Mouse (Mus musculus) E14TG2a.4 (cell line): Measurements from ENCODE around the gene Astl.

Experiments used
- H3K27me3 ChIP-seq: 2 replicates; pipeline ENCODE4 v1.6.1; 2014; ENCODE audit warnings: low read length, control low read depth; ENCODE audit not compliant: insufficient read depth
- H3K36me3 ChIP-seq: 2 replicates; pipeline ENCODE4 v1.6.1; 2014; ENCODE audit warnings: low read length, control low read depth; ENCODE audit not compliant: insufficient read depth
- H3K4me1 ChIP-seq: replicated peaks from 2 replicates; pipeline ENCODE4 v1.6.1; 2014; ENCODE audit warnings: low read depth, low read length, control low read depth
- H3K4me3 ChIP-seq: replicated peaks from 2 replicates; pipeline ENCODE4 v1.5.1; 2014; ENCODE audit warnings: mild to moderate bottlenecking, low read length
- H3K9me3 ChIP-seq: 2 replicates; pipeline ENCODE4 v1.6.1; 2014; ENCODE audit warnings: low read length, control low read depth
- CTCF ChIP-seq: conservative IDR thresholded peaks from 2 replicates; pipeline ENCODE4 v1.5.1; 2014; ENCODE audit warnings: low read length
- NANOG ChIP-seq: IDR thresholded peaks from 2 replicates; pipeline ENCODE4 v1.6.1; 2014; ENCODE audit warnings: borderline replicate concordance, low read length, mixed read lengths
- POU5F1 ChIP-seq: IDR thresholded peaks from 2 replicates; pipeline ENCODE4 v1.6.1; 2014; ENCODE audit warnings: low read length, borderline replicate concordance

Gene Astl

DNA sequence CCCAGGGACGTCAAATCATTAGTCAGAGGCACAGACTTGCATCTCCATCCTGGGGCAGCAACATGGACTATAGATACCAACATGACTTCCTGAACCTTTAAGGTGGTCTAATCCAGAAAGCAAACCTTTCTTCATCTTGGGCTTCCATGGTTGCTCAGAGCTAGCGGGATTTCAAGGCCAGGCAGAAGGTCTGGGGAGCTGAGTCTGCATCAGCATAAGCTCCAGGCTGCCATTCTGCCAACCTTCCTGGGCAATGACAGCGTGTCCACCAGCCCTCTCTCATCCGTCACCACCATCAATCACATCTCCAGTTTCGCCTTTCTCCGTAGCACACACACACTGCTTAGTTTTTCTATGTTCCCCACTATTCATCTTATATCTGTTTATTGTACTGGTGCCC lies 823 bp downstream of the Astl start:
- 0 out of 2 replicates have a peak, but pooled peaks cover 3% of the 10 kb centered on the region for H3K9me3 ChIP-seq
- H3K4me1 ChIP-seq, result peaks cover 28% of the 10 kb centered on the region
- no peaks in the 10 kb centered on the region for H3K36me3 ChIP-seq
- peaks cover 70% of the 10 kb centered on the region for H3K27me3 ChIP-seq
- no peak overlapping the region for H3K4me3 ChIP-seq
- no peak for TF ChIP-seq POU5F1
- TF ChIP-seq NANOG, result no peak
- no peak for TF ChIP-seq CTCF

DNA sequence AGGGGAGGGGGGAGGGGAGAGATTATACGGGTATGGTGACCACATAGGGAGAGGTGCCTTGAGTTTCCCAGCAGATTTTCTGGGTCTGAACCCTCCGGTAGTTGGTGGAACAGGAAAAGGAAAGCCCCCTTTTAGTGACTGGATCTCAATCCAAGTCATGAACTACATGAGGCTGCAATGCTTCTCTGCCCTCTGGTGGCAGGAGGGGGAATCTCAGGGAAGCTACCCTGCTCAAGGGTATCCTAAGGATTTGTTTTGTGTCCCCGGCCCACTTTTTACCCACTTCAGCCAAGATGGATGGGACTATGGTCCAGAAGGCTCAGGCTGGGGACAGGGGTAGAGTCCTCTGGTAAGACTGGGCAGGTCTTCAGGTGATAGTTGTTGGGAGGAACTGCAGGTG lies 2.7 kb downstream of the Astl start:
- peaks cover 16% of the 10 kb centered on the region for H3K4me1 ChIP-seq
- H3K4me3 ChIP-seq, result no peak overlapping the region
- 0 out of 2 replicates have a peak, but pooled peaks cover 3% of the 10 kb centered on the region for H3K9me3 ChIP-seq
- TF ChIP-seq CTCF (peak; percentile 98), NANOG (no peak), POU5F1 (no peak)
- peaks cover 66% of the 10 kb centered on the region for H3K27me3 ChIP-seq
- no peaks in the 10 kb centered on the region for H3K36me3 ChIP-seq

DNA sequence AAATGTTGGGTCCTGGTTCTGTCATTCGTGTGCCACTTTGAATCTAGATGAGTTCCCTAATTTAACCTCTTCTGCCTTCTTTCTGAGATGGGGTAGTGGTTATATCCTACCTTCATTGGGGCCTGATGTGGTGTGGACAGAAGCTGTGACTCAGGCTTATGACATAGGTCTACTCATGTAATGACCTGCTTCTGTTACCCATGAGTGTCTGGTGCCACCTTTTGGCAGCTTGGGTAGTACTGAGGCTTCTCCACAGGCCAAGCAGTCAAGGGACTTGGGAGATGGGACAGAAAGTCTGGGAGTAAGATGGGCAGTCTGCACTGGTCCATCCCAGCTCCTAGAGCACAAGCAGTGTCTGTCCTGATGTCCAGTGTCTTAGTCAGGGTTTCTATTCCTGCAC lies 7.9 kb downstream of the Astl start:
- no peaks in the 10 kb centered on the region for H3K9me3 ChIP-seq
- no peak for TF ChIP-seq POU5F1
- no peak for TF ChIP-seq CTCF
- no peak for TF ChIP-seq NANOG
- no peak overlapping the region for H3K4me3 ChIP-seq
- H3K27me3 ChIP-seq, result peaks cover 48% of the 10 kb centered on the region
- H3K36me3 ChIP-seq, result no peaks in the 10 kb centered on the region
- no peaks in the 10 kb centered on the region for H3K4me1 ChIP-seq

DNA sequence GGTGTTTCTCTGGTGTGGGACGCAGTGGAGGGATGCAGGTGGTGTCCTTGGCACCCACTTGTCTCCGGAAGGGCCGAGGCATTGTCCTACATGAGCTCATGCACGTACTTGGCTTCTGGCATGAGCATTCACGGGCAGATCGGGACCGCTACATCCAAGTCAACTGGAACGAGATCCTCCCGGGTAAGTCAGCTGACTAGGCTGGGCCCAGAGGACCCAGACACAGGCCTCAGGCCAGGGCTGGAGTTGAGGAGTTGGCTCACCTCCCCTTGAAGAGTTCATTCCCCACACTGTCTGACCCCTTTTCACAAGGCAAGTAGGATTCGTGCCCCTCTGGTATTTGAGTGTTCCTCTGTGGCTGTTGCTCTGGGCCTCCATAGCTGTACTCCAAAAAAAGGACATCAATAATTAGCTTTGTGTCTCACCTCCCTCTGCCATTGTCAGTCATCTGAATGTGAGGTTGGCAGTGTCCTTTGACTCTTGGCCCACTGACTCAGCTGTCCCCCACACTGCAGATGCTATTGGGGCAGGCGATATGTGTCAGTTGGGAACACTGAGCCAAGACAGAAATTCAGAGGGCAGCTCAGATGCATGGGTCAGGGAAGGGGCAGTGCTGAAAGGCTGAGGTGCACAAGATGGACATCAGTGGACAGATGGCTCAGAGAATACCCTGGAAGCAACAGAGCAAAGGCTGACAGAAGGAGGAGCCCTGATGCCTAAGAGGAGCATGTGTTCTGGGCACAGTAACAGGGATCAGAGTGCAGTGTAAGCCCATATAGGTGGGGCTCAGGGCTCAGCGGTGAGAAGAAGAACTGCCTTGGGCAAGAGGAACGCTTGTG lies 8.9 kb downstream of the Astl start:
- Histone ChIP-seq H3K27me3 (peaks cover 40% of the 10 kb centered on the region), H3K4me1 (no peaks in the 10 kb centered on the region), H3K9me3 (no peaks in the 10 kb centered on the region), H3K36me3 (no peaks in the 10 kb centered on the region), H3K4me3 (no peak overlapping the region)
- TF ChIP-seq NANOG (no peak), POU5F1 (no peak), CTCF (no peak)

DNA sequence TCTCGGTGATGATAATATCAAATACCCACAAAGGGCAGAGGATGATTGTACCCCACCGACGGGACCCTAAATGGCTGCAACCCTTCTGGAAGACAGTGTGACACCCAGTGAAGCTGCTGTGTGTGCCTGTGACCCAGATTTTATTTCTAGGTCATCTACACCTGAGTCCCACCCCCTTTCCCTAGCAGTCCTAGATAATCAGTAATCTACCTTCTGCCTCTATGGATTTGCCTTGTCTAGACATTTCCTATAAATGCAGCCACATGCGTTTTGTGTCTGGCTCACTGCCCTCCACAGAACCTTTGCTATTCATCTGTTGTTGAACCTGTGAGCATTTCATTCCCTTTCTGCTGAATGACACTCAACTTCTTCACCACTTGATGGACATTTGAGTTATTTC lies 15.4 kb downstream of the Astl start:
- Histone ChIP-seq H3K4me1 (no peaks in the 10 kb centered on the region), H3K4me3 (no peak overlapping the region), H3K27me3 (peaks cover 48% of the 10 kb centered on the region), H3K9me3 (no peaks in the 10 kb centered on the region), H3K36me3 (no peaks in the 10 kb centered on the region)
- TF ChIP-seq POU5F1 (no peak), CTCF (no peak), NANOG (no peak)

DNA sequence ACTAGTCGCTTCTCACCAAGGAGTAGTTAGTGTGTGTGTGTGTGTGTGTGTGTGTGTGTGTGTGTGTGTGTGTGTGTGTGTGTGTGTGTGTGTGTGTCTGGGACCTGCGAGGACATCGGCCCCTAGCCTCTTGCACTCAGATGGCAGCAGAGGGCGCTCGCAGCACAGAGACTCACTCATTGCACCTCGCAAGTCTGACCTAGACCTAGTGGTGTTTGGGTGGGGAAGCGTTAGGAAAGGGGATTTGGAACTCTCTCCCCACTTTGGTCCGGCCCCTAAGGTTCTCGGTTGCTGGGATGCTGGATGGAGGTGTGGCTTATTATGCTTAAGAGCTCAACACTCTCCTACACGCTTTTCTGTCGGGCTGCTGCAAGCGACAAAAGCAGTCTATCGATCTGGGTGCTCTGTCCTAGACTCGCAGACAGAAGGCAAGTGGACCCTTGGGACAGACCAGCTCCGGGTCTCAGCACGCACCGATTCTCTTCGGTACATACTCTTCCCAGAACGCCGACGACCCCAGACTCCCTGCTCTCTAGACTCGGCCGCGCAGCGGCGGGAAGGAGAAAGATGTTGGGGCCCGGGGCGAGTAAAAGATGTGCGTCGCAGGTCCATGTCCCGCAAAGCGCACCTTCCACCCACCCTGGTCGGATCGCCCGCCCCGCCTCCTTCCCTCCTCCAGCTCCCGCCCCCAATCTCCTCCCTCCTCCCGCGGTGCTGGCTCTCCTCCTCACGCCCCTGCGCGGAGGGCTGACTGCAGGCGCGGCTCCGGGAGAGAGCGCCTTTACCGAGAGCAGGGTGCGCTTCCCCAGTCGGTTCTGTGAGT lies 24.2 kb downstream of the Astl start, which contains the start of gene Adra2b:
Adra2b (plus strand) TSS at position 750 of the 823 bp plus-strand sequence.
- H3K4me3 ChIP-seq, result peak within 1 kb of the TSS; percentile 86

DNA sequence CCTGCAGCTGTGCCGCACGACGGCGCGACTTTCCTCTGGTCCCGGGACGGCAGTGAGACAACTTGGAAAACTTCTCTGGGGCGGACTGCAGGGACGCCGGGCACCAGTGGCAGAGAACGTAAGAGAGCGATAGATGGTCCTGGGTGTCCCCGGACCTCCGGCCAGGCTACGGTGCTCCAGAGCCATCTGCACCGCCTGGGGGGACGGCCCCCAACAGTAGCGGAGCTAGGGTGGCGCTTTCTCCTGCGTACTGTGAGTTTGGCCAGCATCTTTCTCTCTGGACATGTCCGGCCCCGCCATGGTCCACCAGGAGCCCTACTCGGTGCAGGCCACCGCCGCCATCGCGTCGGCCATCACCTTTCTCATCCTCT lies 24.8 kb downstream of the Astl start:
- no peak for TF ChIP-seq NANOG
- TF ChIP-seq POU5F1, result no peak
- no peak for TF ChIP-seq CTCF
- Histone ChIP-seq H3K4me1 (peaks cover 19% of the 10 kb centered on the region), H3K27me3 (peaks cover 94% of the 10 kb centered on the region), H3K36me3 (no peaks in the 10 kb centered on the region), H3K4me3 (peak overlapping the region; percentile 86), H3K9me3 (no peaks in the 10 kb centered on the region)

More for the DNA sequence above, 24.2 kb downstream of the Astl start, which contains the start of gene Adra2b:
- peak; percentile 35 for TF ChIP-seq CTCF
- TF ChIP-seq NANOG, result no peak
- Histone ChIP-seq H3K27me3 (peaks cover 94% of the 10 kb centered on the region), H3K4me1 (peaks cover 19% of the 10 kb centered on the region), H3K36me3 (no peaks in the 10 kb centered on the region), H3K9me3 (no peaks in the 10 kb centered on the region)

DNA sequence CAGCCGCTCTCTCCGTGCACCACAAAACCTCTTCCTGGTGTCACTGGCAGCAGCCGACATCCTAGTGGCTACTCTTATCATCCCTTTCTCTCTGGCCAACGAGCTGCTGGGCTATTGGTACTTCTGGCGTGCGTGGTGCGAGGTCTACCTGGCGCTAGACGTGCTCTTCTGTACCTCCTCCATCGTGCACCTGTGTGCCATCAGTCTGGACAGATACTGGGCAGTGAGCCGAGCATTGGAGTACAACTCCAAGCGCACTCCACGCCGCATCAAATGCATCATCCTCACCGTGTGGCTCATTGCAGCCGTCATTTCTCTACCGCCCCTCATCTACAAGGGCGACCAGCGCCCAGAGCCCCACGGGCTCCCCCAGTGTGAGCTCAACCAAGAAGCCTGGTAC lies 25.3 kb downstream of the Astl start:
- no peaks in the 10 kb centered on the region for H3K9me3 ChIP-seq
- H3K4me1 ChIP-seq, result peaks cover 19% of the 10 kb centered on the region
- H3K27me3 ChIP-seq, result peaks cover 94% of the 10 kb centered on the region
- H3K36me3 ChIP-seq, result no peaks in the 10 kb centered on the region
- H3K4me3 ChIP-seq, result peak overlapping the region; percentile 86
- TF ChIP-seq NANOG, result no peak
- TF ChIP-seq POU5F1, result no peak
- TF ChIP-seq CTCF, result no peak
